11 mouse cellular contexts compared by ENCODE assay signal in genomic region chr6:54130881-54131280, GRCm38 (mm10).
"Had no signal": no experiment of that assay in that cellular context is flagged by ENCODE, and none has a peak within 500 bp of the region (broad histone marks: within the 10 kb centered on the region; RNA-seq: fewer than 3 reads in every experiment).

No protein-coding gene starts in this region.

- H3K27ac ChIP-seq: hindbrain, postnatal 0 days; kidney, postnatal 0 days; limb, embryonic 15.5 days; liver, embryonic 13.5 days; midbrain, embryonic 13.5 days; neural tube, embryonic 15.5 days; stomach, postnatal 0 days had no signal

- H3K9me3 ChIP-seq: limb, embryonic 15.5 days; liver, embryonic 13.5 days; midbrain, embryonic 13.5 days; neural tube, embryonic 15.5 days had no signal

- H3K27me3 ChIP-seq: limb, embryonic 15.5 days; midbrain, embryonic 13.5 days; neural tube, embryonic 15.5 days had no signal

- H3K4me3 ChIP-seq: limb, embryonic 15.5 days; liver, embryonic 13.5 days; midbrain, embryonic 13.5 days; neural tube, embryonic 15.5 days had no signal

- H3K4me2 ChIP-seq: limb, embryonic 15.5 days; liver, embryonic 13.5 days; midbrain, embryonic 13.5 days; neural tube, embryonic 15.5 days had no signal

- DNase-seq: liver, embryonic 13.5 days; lung, adult 18-20 months; right cerebral cortex, adult 18-20 months; right cerebral cortex, postnatal 25 days; thymus, postnatal 4 days had no signal

- H3K36me3 ChIP-seq: limb, embryonic 15.5 days; liver, embryonic 13.5 days; midbrain, embryonic 13.5 days; neural tube, embryonic 15.5 days had no signal

- H3K9ac ChIP-seq: limb, embryonic 15.5 days; liver, embryonic 13.5 days; midbrain, embryonic 13.5 days; neural tube, embryonic 15.5 days had no signal

- ATAC-seq: hindbrain, postnatal 0 days; midbrain, embryonic 13.5 days had no signal

- H3K4me1 ChIP-seq: liver, embryonic 13.5 days had no signal
